Comparison of ENCODE assay signal across 8 mouse cellular contexts in genomic region chr5:117158335-117159018, GRCm38 (mm10). TPM values are rescaled to one million over a fixed set of nuclear protein-coding genes. Genes with fewer than 3 reads are reported as not detected.
A peak's percentile ranks its signal among the peaks of the same experiment; 100 is the strongest.
DNase-seq lines count a peak whose midpoint lies in the region; ATAC-seq and TF ChIP-seq lines count a peak whose summit lies in the region.

No protein-coding gene starts in this region.

- no peaks in the 10 kb centered on the region for H3K9me3 ChIP-seq in kidney, embryonic 15.5 days (replicated peaks)
- H3K9me3 ChIP-seq in hindbrain, embryonic 12.5 days (replicated peaks): no peaks in the 10 kb centered on the region

- no peak overlapping the region for H3K4me3 ChIP-seq in liver, adult 2 months (ENCODE audit: insufficient read depth, low read depth, low read length)
- H3K4me3 ChIP-seq in embryonic fibroblast, embryonic 13.5 days (ENCODE audit: insufficient read depth, low read length): no peak overlapping the region
- H3K4me3 ChIP-seq in kidney, embryonic 15.5 days (replicated peaks): no peak overlapping the region
- H3K4me3 ChIP-seq in myocyte: peak overlapping the region; percentile 19
- H3K4me3 ChIP-seq in hindbrain, embryonic 12.5 days: no peak overlapping the region

- TF ChIP-seq POLR2A in liver, adult 2 months (IDR thresholded peaks at IDR 0.05; ENCODE audit: extremely low read depth, insufficient read depth, low read length): no peak
- TF ChIP-seq POLR2A in embryonic fibroblast, embryonic 13.5 days (IDR thresholded peaks at IDR 0.05; ENCODE audit: low read depth, low read length): no peak
- no peak for TF ChIP-seq POLR2A in myocyte (IDR thresholded peaks at IDR 0.05; ENCODE audit: insufficient read length, low read depth)

- ATAC-seq in kidney, embryonic 15.5 days (replicated peaks; ENCODE audit: low FRiP score): peak; percentile 29; the same call in 1 of the 2 replicates
- no peak for ATAC-seq in hindbrain, embryonic 12.5 days (ENCODE audit: low FRiP score)
- ATAC-seq in frontal cortex, adult (ENCODE audit: low TSS enrichment): no peak

- no peaks in the 10 kb centered on the region for H3K27me3 ChIP-seq in liver, adult 2 months (ENCODE audit: control insufficient read depth, insufficient read depth, low read length)
- no peaks in the 10 kb centered on the region for H3K27me3 ChIP-seq in kidney, embryonic 15.5 days
- H3K27me3 ChIP-seq in myocyte (ENCODE audit: control insufficient read depth, insufficient read depth, insufficient read length): no peaks in the 10 kb centered on the region
- no peaks in the 10 kb centered on the region for H3K27me3 ChIP-seq in hindbrain, embryonic 12.5 days

- WGBS in liver, adult 2 months: 11% methylated on average over 7 of the region's 7 CpGs
- WGBS in kidney, embryonic 15.5 days: 58% methylated on average over 7 of the region's 7 CpGs
- 78% methylated on average over 7 of the region's 7 CpGs for WGBS in hindbrain, embryonic 12.5 days

- DNase-seq in liver, adult 2 months (ENCODE audit: extremely low read depth, low read depth, low spot score): peak; percentile 90
- no peak for DNase-seq in liver
- no peak for DNase-seq in embryo, embryonic 9.5 days (ENCODE audit: extremely low spot score)

- no peak overlapping the region for H3ac ChIP-seq in myocyte (ENCODE audit: control insufficient read depth, insufficient read length)

- H3K4me1 ChIP-seq in liver, adult 2 months (ENCODE audit: control insufficient read depth, insufficient read depth, low read length): peaks cover 25% of the 10 kb centered on the region
- H3K4me1 ChIP-seq in embryonic fibroblast, embryonic 13.5 days (ENCODE audit: control insufficient read depth, insufficient read depth, low read length): peaks cover 20% of the 10 kb centered on the region
- H3K4me1 ChIP-seq in kidney, embryonic 15.5 days: peaks cover 31% of the 10 kb centered on the region
- H3K4me1 ChIP-seq in hindbrain, embryonic 12.5 days: peaks cover 8% of the 10 kb centered on the region

- peaks cover 29% of the 10 kb centered on the region; the same call in 1 of the 2 replicates for H3K79me2 ChIP-seq in liver, adult 2 months (ENCODE audit: control insufficient read depth, insufficient read depth, low read length)
- H3K79me2 ChIP-seq in myocyte (ENCODE audit: control insufficient read depth, insufficient read depth): peaks cover 5% of the 10 kb centered on the region

- H3K4me2 ChIP-seq in kidney, embryonic 15.5 days: no peak overlapping the region
- peak overlapping the region; percentile 75 for H3K4me2 ChIP-seq in myocyte (ENCODE audit: low read depth)
- no peak overlapping the region for H3K4me2 ChIP-seq in hindbrain, embryonic 12.5 days (replicated peaks)

- H3K27ac ChIP-seq in liver, adult 2 months (replicated peaks; ENCODE audit: insufficient read depth, low read depth, low read length): peak overlapping the region; percentile 78
- H3K27ac ChIP-seq in embryonic fibroblast, embryonic 13.5 days (ENCODE audit: insufficient read depth, low read length): peak overlapping the region; percentile 81
- H3K27ac ChIP-seq in kidney, embryonic 15.5 days: peak overlapping the region; percentile 81
- no peak overlapping the region for H3K27ac ChIP-seq in hindbrain, embryonic 12.5 days

- H3K9ac ChIP-seq in liver, adult 2 months (ENCODE audit: low read depth, low read length): no peak overlapping the region
- no peak overlapping the region for H3K9ac ChIP-seq in kidney, embryonic 15.5 days
- H3K9ac ChIP-seq in hindbrain, embryonic 12.5 days: no peak overlapping the region

- TF ChIP-seq CTCF in liver, adult 2 months (IDR thresholded peaks at IDR 0.05; ENCODE audit: low read depth, low read length): no peak
- no peak for TF ChIP-seq CTCF in embryonic fibroblast, embryonic 13.5 days (IDR thresholded peaks at IDR 0.05; ENCODE audit: borderline replicate concordance, insufficient read depth, low read length)

- peaks cover 1% of the 10 kb centered on the region; the same call in 1 of the 2 replicates for H3K36me3 ChIP-seq in liver, adult 2 months (ENCODE audit: control insufficient read depth, insufficient read depth, low read length)
- H3K36me3 ChIP-seq in kidney, embryonic 15.5 days: no peaks in the 10 kb centered on the region
- H3K36me3 ChIP-seq in myocyte (ENCODE audit: control insufficient read depth, insufficient read depth): no peaks in the 10 kb centered on the region
- H3K36me3 ChIP-seq in hindbrain, embryonic 12.5 days: no peaks in the 10 kb centered on the region

TF ChIP-seq in myocyte, 11 proteins besides CTCF, POLR2A, EP300 and RAD21:
- TF ChIP-seq CEBPB (IDR thresholded peaks at IDR 0.05; ENCODE audit: insufficient read depth, poor library complexity, severe bottlenecking) (0 out of 2 replicates have a peak, but pooled peaks have one; percentile 32), MYOG (IDR thresholded peaks at IDR 0.05; ENCODE audit: control insufficient read depth in 1 of 3, insufficient read depth in 1 of 3, insufficient read length in 2 of 3, low read depth in 2 of 3) (peak in 1 of 3 experiments; percentile 15), MYOD1 (IDR thresholded peaks at IDR 0.05; ENCODE audit: control insufficient read depth in 1 of 3, insufficient read length in 2 of 3, low read depth in 2 of 3) (peak in 1 of 3 experiments; percentile 28), TCF12 (IDR thresholded peaks at IDR 0.05; ENCODE audit: insufficient read depth, poor library complexity, severe bottlenecking) (peak; percentile 0), TCF3 (IDR thresholded peaks at IDR 0.05; ENCODE audit: insufficient read length, low read depth) (no peak), POLR2AphosphoS2 (IDR thresholded peaks at IDR 0.05; ENCODE audit: insufficient read length, low read depth) (no peak), SRF (IDR thresholded peaks at IDR 0.05; ENCODE audit: control insufficient read depth, insufficient read length, low read depth) (no peak), MAX (IDR thresholded peaks at IDR 0.05; ENCODE audit: low read depth) (no peak)

RNA-seq across cellular contexts. Expression of gene Taok3, which starts 38.5 kb away (rescaled TPM):
- total RNA-seq in liver, adult 2 months (2014; rRNA removed): 23.0 and 27.9 TPM in 2 replicates
- 14.7 and 16.2 TPM in 2 replicates for polyA plus RNA-seq in liver, adult 2 months (2012; rRNA removed)
- 25.1 and 33.9 TPM in 2 replicates for polyA plus RNA-seq in embryonic fibroblast, embryonic 13.5 days (2011; ENCODE audit: insufficient read length, low read depth, missing spikeins)
- polyA plus RNA-seq in kidney, embryonic 15.5 days (2015; fragmentation: Nextera tagmentation; extraction: Ambion mirVana): 16.8 and 17.1 TPM in 2 replicates
- polyA plus RNA-seq in myocyte (2012; fragmentation: generic; extraction: Trizol): 7.7 TPM
- 30.6 and 31.8 TPM in 2 replicates for polyA plus RNA-seq in hindbrain, embryonic 12.5 days (2016; fragmentation: Nextera tagmentation; extraction: Ambion mirVana)

RNA-seq across cellular contexts. Expression of gene Suds3, which starts 42.6 kb away (rescaled TPM):
- total RNA-seq in liver, adult 2 months (2014; rRNA removed): 59.9 and 61.4 TPM in 2 replicates
- polyA plus RNA-seq in liver, adult 2 months (2012; rRNA removed): 77.1 and 82.8 TPM in 2 replicates
- 55.7 and 72.1 TPM in 2 replicates for polyA plus RNA-seq in embryonic fibroblast, embryonic 13.5 days (2011; ENCODE audit: insufficient read length, low read depth, missing spikeins)
- 78.3 and 78.4 TPM in 2 replicates for polyA plus RNA-seq in kidney, embryonic 15.5 days (2015; fragmentation: Nextera tagmentation; extraction: Ambion mirVana)
- 77.0 TPM for polyA plus RNA-seq in myocyte (2012; fragmentation: generic; extraction: Trizol)
- polyA plus RNA-seq in hindbrain, embryonic 12.5 days (2016; fragmentation: Nextera tagmentation; extraction: Ambion mirVana): 118 and 120 TPM in 2 replicates
